Mouse (Mus musculus): Measurements from ENCODE around the gene 1700016D06Rik. TPM values are rescaled to one million over a fixed set of nuclear protein-coding genes. Genes with fewer than 3 reads are reported as not detected.

Gene 1700016D06Rik
- polyA plus RNA-seq, 1 experiment from 2014 or later: not detected

- Histone ChIP-seq H3K27ac (replicated peaks) (no peak overlapping the region), H3K4me3 (no peak overlapping the region), H3K9ac (no peak overlapping the region), H3K27me3 (no peaks in the 10 kb centered on the region), H3K36me3 (peaks cover 70% of the 10 kb centered on the region), H3K4me2 (no peak overlapping the region), H3K9me3 (no peaks in the 10 kb centered on the region), H3K4me1 (replicated peaks) (peaks cover 22% of the 10 kb centered on the region)
- ATAC-seq (ENCODE audit: low read depth): no peak
- 86% methylated on average over 7 of the region's 7 CpGs for WGBS
Measured at GRCm38 (mm10) chr8:11628506-11629132, 72.2 kb downstream of the 1700016D06Rik start.

- peaks cover 13% of the 10 kb centered on the region for H3K4me1 ChIP-seq (replicated peaks)
Measured at GRCm38 (mm10) chr8:11627717-11628116, 73.1 kb downstream of the 1700016D06Rik start.

DNA sequence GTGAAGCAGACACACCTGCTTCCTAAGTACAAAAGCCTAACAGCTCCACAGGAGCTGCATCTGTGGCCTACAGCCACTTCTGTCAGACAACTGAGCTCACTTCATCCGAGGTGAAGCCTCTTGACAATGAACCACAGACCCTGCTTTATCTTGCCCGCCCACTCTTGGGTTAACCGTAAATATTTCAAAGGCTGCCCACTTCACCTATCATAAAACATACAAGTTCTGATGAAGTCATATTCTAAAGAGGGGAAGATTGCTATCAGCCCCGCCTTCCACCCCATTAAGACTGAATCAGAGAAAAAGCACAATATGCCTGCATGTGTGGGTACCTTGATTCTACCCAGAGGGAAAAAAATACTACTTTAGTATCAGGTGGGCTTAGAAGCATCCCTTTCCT, 75.8 kb downstream of the 1700016D06Rik start:
- Histone ChIP-seq H3K36me3 (peaks cover 65% of the 10 kb centered on the region), H3K27me3 (no peaks in the 10 kb centered on the region), H3K4me2 (no peak overlapping the region), H3K9ac (no peak overlapping the region), H3K4me1 (replicated peaks) (0 out of 2 replicates have a peak, but pooled peaks cover 3% of the 10 kb centered on the region), H3K4me3 (no peak overlapping the region), H3K9me3 (no peaks in the 10 kb centered on the region), H3K27ac (replicated peaks) (no peak overlapping the region)
- WGBS: 89% methylated on average over 4 of the region's 4 CpGs
- ATAC-seq (ENCODE audit: low read depth): no peak

More at GRCm38 (mm10) chr8:11627717-11628116, 73.1 kb downstream of the 1700016D06Rik start:
- no peak for ATAC-seq (ENCODE audit: low read depth)
- Histone ChIP-seq H3K9ac (no peak overlapping the region), H3K9me3 (no peaks in the 10 kb centered on the region), H3K4me3 (no peak overlapping the region), H3K36me3 (peaks cover 69% of the 10 kb centered on the region), H3K27me3 (no peaks in the 10 kb centered on the region), H3K27ac (replicated peaks) (no peak overlapping the region), H3K4me2 (no peak overlapping the region)
- WGBS: 86% methylated on average over 9 of the region's 9 CpGs

- Histone ChIP-seq H3K4me1 (replicated peaks) (no peaks in the 10 kb centered on the region), H3K27me3 (no peaks in the 10 kb centered on the region), H3K9me3 (no peaks in the 10 kb centered on the region), H3K27ac (replicated peaks) (no peak overlapping the region), H3K9ac (no peak overlapping the region), H3K4me3 (no peak overlapping the region), H3K4me2 (no peak overlapping the region), H3K36me3 (peaks cover 72% of the 10 kb centered on the region)
- ATAC-seq (ENCODE audit: low read depth): no peak
- 92% methylated on average over 3 of the region's 3 CpGs for WGBS
Measured at GRCm38 (mm10) chr8:11619091-11619490, 81.8 kb downstream of the 1700016D06Rik start.

DNA sequence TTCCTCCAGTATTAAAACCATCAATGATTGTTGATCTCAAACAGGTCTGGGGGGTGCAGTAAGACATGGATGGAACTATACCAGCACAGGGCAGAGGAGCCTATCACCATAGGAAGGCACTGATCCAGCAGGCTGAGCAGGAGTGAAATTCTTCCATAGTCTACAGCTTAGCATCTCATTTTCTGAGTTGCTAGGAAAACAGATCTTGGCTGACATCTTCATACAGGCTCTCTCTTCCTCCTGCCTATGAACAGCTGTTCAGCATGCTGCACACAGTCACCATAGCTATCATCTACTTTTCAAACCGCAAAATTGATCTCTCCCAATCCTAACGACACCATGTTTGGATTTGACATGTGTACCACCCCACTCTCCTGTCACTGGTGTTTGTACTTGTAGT, 82.8 kb downstream of the 1700016D06Rik start:
- no peak overlapping the region for H3K27ac ChIP-seq (replicated peaks)
- no peaks in the 10 kb centered on the region for H3K27me3 ChIP-seq
- no peak overlapping the region for H3K4me3 ChIP-seq
- H3K4me1 ChIP-seq (replicated peaks): no peaks in the 10 kb centered on the region
- no peak overlapping the region for H3K9ac ChIP-seq
- WGBS: 99% methylated on average over 2 of the region's 2 CpGs
- no peak for ATAC-seq (ENCODE audit: low read depth)
- H3K4me2 ChIP-seq: no peak overlapping the region
- no peaks in the 10 kb centered on the region for H3K9me3 ChIP-seq
- H3K36me3 ChIP-seq: peaks cover 74% of the 10 kb centered on the region

- H3K36me3 ChIP-seq: peaks cover 81% of the 10 kb centered on the region
- no peak overlapping the region for H3K9ac ChIP-seq
- H3K27ac ChIP-seq (replicated peaks): no peak overlapping the region
- H3K4me2 ChIP-seq: no peak overlapping the region
- H3K4me3 ChIP-seq: no peak overlapping the region
- H3K9me3 ChIP-seq: no peaks in the 10 kb centered on the region
- 19% methylated on average over 1 of the region's 1 CpGs for WGBS
- ATAC-seq (ENCODE audit: low read depth): no peak
- no peaks in the 10 kb centered on the region for H3K27me3 ChIP-seq
- no peaks in the 10 kb centered on the region for H3K4me1 ChIP-seq (replicated peaks)
Measured at GRCm38 (mm10) chr8:11616294-11616693, 84.6 kb downstream of the 1700016D06Rik start.

- Histone ChIP-seq H3K9ac (no peak overlapping the region), H3K27ac (replicated peaks) (no peak overlapping the region), H3K27me3 (no peaks in the 10 kb centered on the region), H3K36me3 (peaks cover 81% of the 10 kb centered on the region), H3K4me2 (no peak overlapping the region), H3K4me1 (replicated peaks) (no peaks in the 10 kb centered on the region), H3K4me3 (no peak overlapping the region), H3K9me3 (no peaks in the 10 kb centered on the region)
- ATAC-seq (ENCODE audit: low read depth): no peak
- WGBS: 88% methylated on average over 6 of the region's 6 CpGs
Measured at GRCm38 (mm10) chr8:11614126-11614835, 86.6 kb downstream of the 1700016D06Rik start.

GRCm38 (mm10) chr8:11608848-11609247, 92.0 kb downstream of the 1700016D06Rik start:
- no peaks in the 10 kb centered on the region for H3K9me3 ChIP-seq
- peaks cover 77% of the 10 kb centered on the region for H3K36me3 ChIP-seq
- WGBS: 97% methylated on average over 9 of the region's 9 CpGs
- H3K4me1 ChIP-seq (replicated peaks): no peaks in the 10 kb centered on the region
- H3K27ac ChIP-seq (replicated peaks): no peak overlapping the region
- no peak for ATAC-seq (ENCODE audit: low read depth)
- H3K27me3 ChIP-seq: no peaks in the 10 kb centered on the region
- H3K4me2 ChIP-seq: no peak overlapping the region
- no peak overlapping the region for H3K4me3 ChIP-seq
- no peak overlapping the region for H3K9ac ChIP-seq

Small RNAs within 50 kb of the gene (microRNA-seq; reads per million reads assigned to microRNA genes)
- gene Mir7238: 1.0 reads per million

Other genes starting within 250 kb of the 1700016D06Rik start
- gene Rab20, start 222.4 kb downstream of the 1700016D06Rik start, polyA plus RNA-seq (2015; fragmentation: Nextera tagmentation; extraction: Ambion mirVana): 1.4 and 1.5 TPM in 2 replicates
- gene Naxd, start 203.6 kb downstream of the 1700016D06Rik start, polyA plus RNA-seq (2015; fragmentation: Nextera tagmentation; extraction: Ambion mirVana): 148 and 150 TPM in 2 replicates
- 25.1 and 25.4 TPM in 2 replicates for gene Cars2, start 150.3 kb downstream of the 1700016D06Rik start, polyA plus RNA-seq (2015; fragmentation: Nextera tagmentation; extraction: Ambion mirVana)
- gene Ing1, start 145.5 kb downstream of the 1700016D06Rik start, polyA plus RNA-seq (2015; fragmentation: Nextera tagmentation; extraction: Ambion mirVana): 54.4 and 56.9 TPM in 2 replicates
- 79.2 and 81.6 TPM in 2 replicates for gene Ankrd10, start 65.3 kb downstream of the 1700016D06Rik start, polyA plus RNA-seq (2015; fragmentation: Nextera tagmentation; extraction: Ambion mirVana)
- gene Arhgef7, start 26.7 kb upstream of the 1700016D06Rik start, polyA plus RNA-seq (2015; fragmentation: Nextera tagmentation; extraction: Ambion mirVana): 60.7 and 61.6 TPM in 2 replicates
- gene Tex29, start 139.4 kb upstream of the 1700016D06Rik start, polyA plus RNA-seq (2015; fragmentation: Nextera tagmentation; extraction: Ambion mirVana): 0.43 TPM in 1 of 2 replicates, not detected in the other